Mouse (Mus musculus) liver, postnatal 0 days (tissue): ENCODE data around the gene Dpf1. TPM values are rescaled to one million over a fixed set of nuclear protein-coding genes. Genes with fewer than 3 reads are reported as not detected.

ENCODE experiments used
- ATAC-seq: fragments of 200-750 bp; cut with Nextera tagmentation; 2 replicates; pipeline ENCODE4 v1.8.0; 2017; ENCODE audit warnings: mild to moderate bottlenecking, moderate library complexity
- DNase-seq: peaks from one replicate; pipeline ENCODE4 v3.0.0-alpha.2; 2016
- H3K27ac ChIP-seq: fragments of 300-500 bp; sonication (generic); 2 replicates; pipeline ENCODE4 v1.5.1; 2014; ENCODE audit warnings: antibody characterized with exemption, moderate library complexity, mild to moderate bottlenecking, low read depth
- H3K27me3 ChIP-seq: fragments of 300-500 bp; sonication (generic); 2 replicates; pipeline ENCODE4 v1.6.1; 2014; ENCODE audit warnings: low read length, control low read depth, mixed read lengths; ENCODE audit not compliant: insufficient read depth
- H3K36me3 ChIP-seq: fragments of 300-500 bp; sonication (generic); replicated peaks from 2 replicates; pipeline ENCODE4 v1.6.1; 2014; ENCODE audit warnings: mild to moderate bottlenecking, control low read depth, low read length, moderate library complexity, mixed read lengths; ENCODE audit not compliant: insufficient read depth
- H3K4me1 ChIP-seq: fragments of 300-500 bp; sonication (generic); 2 replicates; pipeline ENCODE4 v1.6.1; 2014; ENCODE audit warnings: antibody characterized with exemption, mild to moderate bottlenecking, control low read depth; ENCODE audit not compliant: insufficient read depth
- H3K4me2 ChIP-seq: fragments of 300-500 bp; sonication (generic); 2 replicates; pipeline ENCODE4 v1.6.1; 2014; ENCODE audit warnings: low read depth, mild to moderate bottlenecking, low read length, moderate library complexity, mixed read lengths
- H3K4me3 ChIP-seq: fragments of 300-500 bp; sonication (generic); 2 replicates; pipeline ENCODE4 v1.5.1; 2014; ENCODE audit warnings: low read depth, low read length
- H3K9ac ChIP-seq: fragments of 300-500 bp; sonication (generic); replicated peaks from 2 replicates; pipeline ENCODE4 v1.6.1; 2014; ENCODE audit warnings: mild to moderate bottlenecking, moderate library complexity
- H3K9me3 ChIP-seq: fragments of 300-500 bp; sonication (generic); 2 replicates; pipeline ENCODE4 v1.6.1; 2016; ENCODE audit warnings: mild to moderate bottlenecking, control low read depth, low read length, mixed read lengths
- CTCF ChIP-seq: sonication (generic); IDR thresholded peaks from 2 replicates; pipeline ENCODE4 v1.5.1; 2016; ENCODE audit warnings: antibody characterized with exemption, low read depth
- EP300 ChIP-seq: IDR thresholded peaks from 2 replicates; pipeline ENCODE4 v1.6.1; 2016; ENCODE audit warnings: antibody characterized with exemption, low read depth, mild to moderate bottlenecking
- WGBS: fragments of 180-500 bp; shearing (Covaris S2); extraction: QIAGEN DNeasy Blood & Tissue Kit; methylation state at CpG from one replicate; pipeline ENCODE4 v1.1.7; 2014; ENCODE audit not compliant: insufficient replicate concordance; 5-methylcytosine and 5-hydroxymethylcytosine counted together
- polyA plus RNA-seq: library from polyadenylated mRNA; unstranded; fragments of >200 nt; fragmentation: Nextera tagmentation; extraction: Ambion mirVana; gene quantifications from 2 replicates; pipeline ENCODE4 v1.2.1, GENCODE M21; 2015

Gene Dpf1
- polyA plus RNA-seq, 1 experiment from 2014 or later, result 0.63 TPM

GRCm38 (mm10) chr7:29265636-29266035 is 38.1 kb upstream of the Dpf1 start:
- ATAC-seq (no peak), DNase-seq (no peak)
- no peak overlapping the region for H3K4me3 ChIP-seq
- no peaks in the 10 kb centered on the region for H3K27me3 ChIP-seq
- no peaks in the 10 kb centered on the region for H3K4me1 ChIP-seq
- no peak overlapping the region for H3K27ac ChIP-seq
- H3K9ac ChIP-seq, result no peak overlapping the region
- TF ChIP-seq CTCF (no peak), EP300 (no peak)
- no peak overlapping the region for H3K4me2 ChIP-seq
- H3K36me3 ChIP-seq, result no peaks in the 10 kb centered on the region
- 69% methylated on average over 7 of the region's 7 CpGs for WGBS
- H3K9me3 ChIP-seq, result no peaks in the 10 kb centered on the region

DNA sequence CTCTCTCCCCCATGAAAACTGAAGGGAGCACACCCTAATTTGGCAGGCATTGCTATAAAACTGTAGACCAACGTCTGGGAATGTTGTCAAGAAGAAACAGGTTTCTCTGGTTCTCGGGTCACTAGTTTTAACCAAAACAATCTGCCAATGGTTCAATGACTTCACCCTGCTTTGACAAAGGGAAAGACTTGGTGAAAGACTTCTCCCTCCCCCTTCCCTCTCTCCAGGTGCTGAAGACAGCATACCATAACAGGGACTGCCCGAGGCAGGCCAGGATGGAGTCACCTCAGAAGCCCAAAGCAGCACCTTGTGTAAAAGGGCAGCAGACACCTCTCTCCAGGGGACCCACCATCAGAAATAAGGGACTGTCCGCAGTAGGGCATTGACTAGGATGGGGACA is 36.8 kb upstream of the Dpf1 start:
- H3K27me3 ChIP-seq, result no peaks in the 10 kb centered on the region
- H3K4me1 ChIP-seq, result no peaks in the 10 kb centered on the region
- DNase-seq (no peak), ATAC-seq (no peak)
- TF ChIP-seq CTCF (no peak), EP300 (no peak)
- H3K9me3 ChIP-seq, result no peaks in the 10 kb centered on the region
- 73% methylated on average over 4 of the region's 4 CpGs for WGBS
- H3K9ac ChIP-seq, result no peak overlapping the region
- H3K27ac ChIP-seq, result no peak overlapping the region
- no peaks in the 10 kb centered on the region for H3K36me3 ChIP-seq
- H3K4me3 ChIP-seq, result no peak overlapping the region
- no peak overlapping the region for H3K4me2 ChIP-seq

DNA sequence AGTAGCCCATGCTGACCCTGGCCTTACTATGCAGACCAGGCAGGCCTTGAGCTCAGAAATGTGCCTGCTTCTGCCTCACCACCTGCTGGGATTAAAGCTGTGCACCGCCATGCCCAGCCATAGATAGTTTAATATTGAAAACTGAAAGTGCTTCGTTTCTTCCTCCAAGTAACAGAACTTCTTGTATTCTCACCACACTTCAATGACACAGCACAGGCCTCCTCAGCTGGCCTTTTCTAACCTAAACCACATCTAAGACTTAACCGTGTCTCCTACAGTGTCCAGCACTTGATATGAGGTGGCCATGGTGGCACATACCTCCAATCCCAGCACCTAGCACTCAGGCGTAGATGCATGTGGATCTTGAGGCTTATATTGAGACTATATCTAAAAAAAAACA is 33.3 kb upstream of the Dpf1 start:
- Histone ChIP-seq H3K27me3 (no peaks in the 10 kb centered on the region), H3K36me3 (no peaks in the 10 kb centered on the region), H3K4me2 (no peak overlapping the region), H3K27ac (no peak overlapping the region), H3K4me3 (no peak overlapping the region), H3K9ac (no peak overlapping the region), H3K4me1 (no peaks in the 10 kb centered on the region), H3K9me3 (no peaks in the 10 kb centered on the region)
- no peak for ATAC-seq
- DNase-seq, result no peak
- TF ChIP-seq EP300, result no peak
- TF ChIP-seq CTCF, result no peak
- WGBS, result 69% methylated on average over 4 of the region's 4 CpGs

DNA sequence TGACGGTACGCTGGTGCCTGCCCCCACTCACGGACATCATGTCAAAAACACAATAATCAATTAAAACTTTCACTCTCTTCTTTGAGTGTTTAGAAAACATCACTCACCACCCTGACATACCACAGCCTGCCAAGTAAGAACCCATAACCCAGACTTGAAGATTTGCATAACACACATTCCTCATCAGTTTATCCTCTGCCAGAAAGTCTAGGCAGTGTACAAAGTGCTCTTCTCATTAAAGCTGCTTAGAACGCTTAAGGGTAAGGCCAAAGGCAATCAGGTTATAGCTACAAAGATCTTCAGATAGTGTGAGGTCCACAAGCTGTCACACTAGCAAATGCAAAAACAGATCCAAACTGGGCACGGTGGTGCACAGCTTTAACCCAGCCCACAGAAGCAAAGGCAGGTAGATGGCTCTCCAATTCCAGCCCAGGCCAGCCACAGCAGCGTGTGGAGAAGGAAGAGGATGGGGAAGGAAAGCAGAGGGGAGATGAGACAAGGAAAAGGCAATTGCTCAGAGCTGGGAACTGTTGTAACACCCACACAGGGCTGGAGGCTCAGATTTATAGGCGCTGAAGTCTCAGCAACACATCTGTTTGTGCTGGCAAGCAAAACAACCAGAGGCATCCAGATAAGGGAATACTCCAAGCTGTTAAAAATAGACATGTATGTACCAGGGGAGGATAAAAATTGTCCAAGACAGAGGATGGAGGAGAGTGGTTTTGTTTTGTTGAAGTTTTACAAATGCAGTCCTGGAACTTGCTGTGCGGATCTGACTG is 31.9 kb upstream of the Dpf1 start:
- no peak overlapping the region for H3K4me3 ChIP-seq
- ATAC-seq, result no peak
- H3K4me1 ChIP-seq, result no peaks in the 10 kb centered on the region
- no peak overlapping the region for H3K4me2 ChIP-seq
- DNase-seq, result no peak
- no peak overlapping the region for H3K27ac ChIP-seq
- 74% methylated on average over 8 of the region's 8 CpGs for WGBS
- TF ChIP-seq CTCF, result no peak
- TF ChIP-seq EP300, result no peak
- H3K9me3 ChIP-seq, result no peaks in the 10 kb centered on the region
- no peaks in the 10 kb centered on the region for H3K27me3 ChIP-seq
- no peak overlapping the region for H3K9ac ChIP-seq
- H3K36me3 ChIP-seq, result no peaks in the 10 kb centered on the region

GRCm38 (mm10) chr7:29276715-29277114 is 27.0 kb upstream of the Dpf1 start:
- WGBS, result 73% methylated on average over 5 of the region's 5 CpGs
- DNase-seq (no peak), ATAC-seq (no peak)
- Histone ChIP-seq H3K4me2 (no peak overlapping the region), H3K9me3 (no peaks in the 10 kb centered on the region), H3K9ac (no peak overlapping the region), H3K36me3 (no peaks in the 10 kb centered on the region), H3K27me3 (0 out of 2 replicates have a peak, but pooled peaks cover 3% of the 10 kb centered on the region), H3K27ac (no peak overlapping the region), H3K4me1 (peaks cover 6% of the 10 kb centered on the region; the same call in 1 of the 2 replicates), H3K4me3 (no peak overlapping the region)
- TF ChIP-seq EP300 (no peak), CTCF (no peak)

DNA sequence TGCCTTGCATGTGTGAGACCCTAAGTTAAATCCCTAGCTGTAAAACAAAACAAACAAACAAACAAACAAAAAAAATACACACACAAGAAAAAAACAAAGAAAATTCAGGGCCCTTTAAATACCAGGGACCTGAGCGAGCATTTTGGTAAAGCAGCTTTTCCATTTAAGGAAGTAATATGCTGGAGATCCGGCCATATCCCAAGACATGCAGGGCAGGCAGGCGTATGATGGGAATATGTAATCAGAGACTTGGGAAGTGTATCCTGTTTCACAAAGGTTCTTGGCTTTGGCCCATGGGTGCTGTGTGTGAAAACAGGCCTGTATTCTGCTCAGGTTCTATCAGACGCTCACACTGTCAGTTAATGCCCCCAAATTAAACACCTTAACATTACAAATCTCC is 26.2 kb upstream of the Dpf1 start:
- DNase-seq (no peak), ATAC-seq (no peak)
- Histone ChIP-seq H3K4me1 (peaks cover 10% of the 10 kb centered on the region; the same call in 1 of the 2 replicates), H3K27ac (no peak overlapping the region), H3K4me3 (no peak overlapping the region), H3K4me2 (no peak overlapping the region), H3K9me3 (no peaks in the 10 kb centered on the region), H3K9ac (no peak overlapping the region), H3K27me3 (0 out of 2 replicates have a peak, but pooled peaks cover 7% of the 10 kb centered on the region), H3K36me3 (no peaks in the 10 kb centered on the region)
- TF ChIP-seq EP300 (no peak), CTCF (no peak)
- 73% methylated on average over 4 of the region's 4 CpGs for WGBS

GRCm38 (mm10) chr7:29279261-29279660 is 24.5 kb upstream of the Dpf1 start:
- TF ChIP-seq CTCF, result no peak
- no peak for TF ChIP-seq EP300
- ATAC-seq (no peak), DNase-seq (no peak)
- H3K9me3 ChIP-seq, result no peaks in the 10 kb centered on the region
- no peak overlapping the region for H3K4me2 ChIP-seq
- no peak overlapping the region for H3K27ac ChIP-seq
- H3K4me3 ChIP-seq, result no peak overlapping the region
- H3K4me1 ChIP-seq, result peaks cover 10% of the 10 kb centered on the region; the same call in 1 of the 2 replicates
- no peaks in the 10 kb centered on the region for H3K36me3 ChIP-seq
- H3K9ac ChIP-seq, result no peak overlapping the region
- 0 out of 2 replicates have a peak, but pooled peaks cover 7% of the 10 kb centered on the region for H3K27me3 ChIP-seq
